Mouse (Mus musculus) CH12.LX (cell line): ENCODE results near the gene Adcy4. TPM values are rescaled to one million over a fixed set of nuclear protein-coding genes. Genes with fewer than 3 reads are reported as not detected.

Experiments used
- DNase-seq: peaks from one replicate; pipeline ENCODE4 v3.0.0-alpha.2; 2013; ENCODE audit errors: extremely low read depth
- H3K27ac ChIP-seq: 2 replicates; pipeline ENCODE4 v1.5.1; 2012; ENCODE audit warnings: low read depth, mild to moderate bottlenecking, control low read depth, moderate library complexity; ENCODE audit not compliant: insufficient read depth
- H3K27me3 ChIP-seq: replicated peaks from 2 replicates; pipeline ENCODE3; 2012; ENCODE audit warnings: inconsistent platforms
- H3K36me3 ChIP-seq, 2 experiments: replicated peaks in 1 of 2; 2 replicates each; pipeline versions ENCODE3 to v1.6.1; 2012; ENCODE audit warnings: inconsistent platforms in 1 of 2, low read length in 1 of 2, mild to moderate bottlenecking in 1 of 2, mixed read lengths in 1 of 2, moderate library complexity in 1 of 2; ENCODE audit not compliant: control insufficient read depth in 1 of 2, insufficient read depth in 1 of 2
- H3K4me1 ChIP-seq, 2 experiments: 2 replicates each; pipeline ENCODE4 v1.6.1; 2012; ENCODE audit warnings: inconsistent platforms in 1 of 2, moderate library complexity in 1 of 2; ENCODE audit not compliant: insufficient read depth in 2 of 2, control insufficient read depth in 1 of 2
- H3K4me2 ChIP-seq: 2 replicates; pipeline ENCODE4 v1.6.1; 2012; ENCODE audit warnings: low read depth, mild to moderate bottlenecking, control low read depth; ENCODE audit not compliant: poor library complexity, insufficient read depth, severe bottlenecking
- H3K4me3 ChIP-seq, 3 experiments: fragments of 150-350 bp in 1 of 3; sonication (generic) in 1 of 3; replicated peaks in 1 of 3; 2 replicates each; pipeline versions ENCODE3 to v1.5.1; 2011 to 2012; ENCODE audit warnings: low read depth in 2 of 3, low read length in 2 of 3, mild to moderate bottlenecking in 2 of 3, moderate library complexity in 2 of 3, control low read depth in 1 of 3, improper control_type of control experiment in 1 of 3, inconsistent platforms in 1 of 3, mixed read lengths in 1 of 3; ENCODE audit not compliant: poor library complexity in 1 of 3
- H3K79me2 ChIP-seq: replicated peaks from 2 replicates; pipeline ENCODE4 v1.6.1; 2012; ENCODE audit warnings: mild to moderate bottlenecking, moderate library complexity; ENCODE audit not compliant: control insufficient read depth, poor library complexity, insufficient read depth, severe bottlenecking; ENCODE audit errors: extremely low read depth
- H3K9ac ChIP-seq: 2 replicates; pipeline ENCODE4 v1.6.1; 2012; ENCODE audit warnings: low read depth, mild to moderate bottlenecking, control low read depth, moderate library complexity; ENCODE audit not compliant: insufficient read depth
- H3K9me3 ChIP-seq: replicated peaks from 2 replicates; pipeline ENCODE3; 2012; ENCODE audit warnings: low read length, inconsistent platforms, mixed read lengths
- BHLHE40 ChIP-seq: IDR thresholded peaks from 2 replicates; pipeline ENCODE4 v1.6.1; 2011; ENCODE audit warnings: mild to moderate bottlenecking, low read depth, low read length, improper control_type of control experiment
- CHD1 ChIP-seq: IDR thresholded peaks from 2 replicates; pipeline ENCODE4 v1.6.1; 2012; ENCODE audit warnings: low read depth, low read length, improper control_type of control experiment, inconsistent platforms
- CHD2 ChIP-seq: IDR thresholded peaks from 2 replicates; pipeline ENCODE4 v1.6.1; 2011; ENCODE audit warnings: low read length, improper control_type of control experiment
- CTCF ChIP-seq, 2 experiments: IDR thresholded peaks in 1 of 2; conservative IDR thresholded peaks in 1 of 2; 2 replicates each; pipeline ENCODE4 v1.5.1; 2011 to 2012; ENCODE audit warnings: low read depth in 2 of 2, low read length in 2 of 2, improper control_type of control experiment in 1 of 2, inconsistent platforms in 1 of 2, mild to moderate bottlenecking in 1 of 2, moderate library complexity in 1 of 2
- ELF1 ChIP-seq: IDR thresholded peaks from 2 replicates; pipeline ENCODE4 v1.6.1; 2014; ENCODE audit warnings: low read depth, mild to moderate bottlenecking, inconsistent platforms, low read length, improper control_type of control experiment
- ETS1 ChIP-seq: conservative IDR thresholded peaks from 2 replicates; pipeline ENCODE4 v1.6.1; 2012; ENCODE audit warnings: low read depth, mild to moderate bottlenecking, inconsistent platforms, low read length, improper control_type of control experiment, moderate library complexity
- HCFC1 ChIP-seq: IDR thresholded peaks from 2 replicates; pipeline ENCODE4 v1.6.1; 2012; ENCODE audit warnings: low read depth, mild to moderate bottlenecking, inconsistent platforms, low read length, improper control_type of control experiment
- JUN ChIP-seq: IDR thresholded peaks from 2 replicates; pipeline ENCODE4 v1.6.1; 2011; ENCODE audit warnings: low read depth, mild to moderate bottlenecking, low read length, improper control_type of control experiment, moderate library complexity; ENCODE audit not compliant: insufficient read depth
- JUND ChIP-seq: conservative IDR thresholded peaks from 2 replicates; pipeline ENCODE4 v1.6.1; 2011; ENCODE audit warnings: low read depth, low read length, improper control_type of control experiment
- MAFK ChIP-seq: IDR thresholded peaks from 2 replicates; pipeline ENCODE4 v1.6.1; 2011; ENCODE audit warnings: low read length, improper control_type of control experiment; ENCODE audit not compliant: insufficient replicate concordance
- MAX ChIP-seq: IDR thresholded peaks from 2 replicates; pipeline ENCODE4 v1.6.1; 2011; ENCODE audit warnings: low read length, improper control_type of control experiment
- MAZ ChIP-seq: IDR thresholded peaks from 2 replicates; pipeline ENCODE4 v1.6.1; 2012; ENCODE audit warnings: low read depth, mild to moderate bottlenecking, inconsistent platforms, low read length, improper control_type of control experiment, moderate library complexity
- MEF2A ChIP-seq: IDR thresholded peaks from 2 replicates; pipeline ENCODE4 v1.6.1; 2014; ENCODE audit warnings: low read depth, mild to moderate bottlenecking, inconsistent platforms, low read length, improper control_type of control experiment, borderline replicate concordance
- NELFE ChIP-seq: IDR thresholded peaks from 2 replicates; pipeline ENCODE4 v1.6.1; 2011; ENCODE audit warnings: low read depth, low read length, improper control_type of control experiment
- NRF1 ChIP-seq: IDR thresholded peaks from 2 replicates; pipeline ENCODE4 v1.6.1; 2014; ENCODE audit warnings: low read depth, mild to moderate bottlenecking, inconsistent platforms, low read length, improper control_type of control experiment, moderate library complexity
- POLR2A ChIP-seq: IDR thresholded peaks from 2 replicates; pipeline ENCODE4 v1.6.1; 2011; ENCODE audit warnings: low read depth, mild to moderate bottlenecking, improper control_type of control experiment, low read length
- RAD21 ChIP-seq: IDR thresholded peaks from 2 replicates; pipeline ENCODE4 v1.6.1; 2011; ENCODE audit warnings: low read depth, mild to moderate bottlenecking, low read length, improper control_type of control experiment, moderate library complexity
- RCOR1 ChIP-seq: conservative IDR thresholded peaks from 2 replicates; pipeline ENCODE4 v1.6.1; 2012; ENCODE audit warnings: low read depth, mild to moderate bottlenecking, inconsistent platforms, low read length, improper control_type of control experiment
- SIN3A ChIP-seq: IDR thresholded peaks from 2 replicates; pipeline ENCODE4 v1.6.1; 2012; ENCODE audit warnings: low read length, improper control_type of control experiment, inconsistent platforms
- SMC3 ChIP-seq: IDR thresholded peaks from 2 replicates; pipeline ENCODE4 v1.6.1; 2011; ENCODE audit warnings: low read depth, low read length, improper control_type of control experiment
- TBP ChIP-seq: conservative IDR thresholded peaks from 2 replicates; pipeline ENCODE4 v1.6.1; 2011; ENCODE audit warnings: low read depth, low read length, improper control_type of control experiment
- TCF12 ChIP-seq: IDR thresholded peaks from 2 replicates; pipeline ENCODE4 v1.6.1; 2014; ENCODE audit warnings: low read depth, mild to moderate bottlenecking, inconsistent platforms, low read length, improper control_type of control experiment
- UBTF ChIP-seq: IDR thresholded peaks from 2 replicates; pipeline ENCODE4 v1.6.1; 2012; ENCODE audit warnings: low read depth, mild to moderate bottlenecking, inconsistent platforms, low read length, improper control_type of control experiment, moderate library complexity
- USF2 ChIP-seq: conservative IDR thresholded peaks from 2 replicates; pipeline ENCODE4 v1.6.1; 2011; ENCODE audit warnings: low read depth, low read length, improper control_type of control experiment
- ZC3H11A ChIP-seq: IDR thresholded peaks from 2 replicates; pipeline ENCODE4 v1.6.1; 2012; ENCODE audit warnings: low read depth, mild to moderate bottlenecking, inconsistent platforms, low read length, improper control_type of control experiment
- ZKSCAN1 ChIP-seq: IDR thresholded peaks from 2 replicates; pipeline ENCODE4 v1.6.1; 2012; ENCODE audit warnings: low read depth, inconsistent platforms, low read length, improper control_type of control experiment, borderline replicate concordance
- ZMIZ1 ChIP-seq: IDR thresholded peaks from 2 replicates; pipeline ENCODE4 v1.6.1; 2012; ENCODE audit warnings: low read depth, mild to moderate bottlenecking, inconsistent platforms, low read length, improper control_type of control experiment
- ZNF384 ChIP-seq: IDR thresholded peaks from 2 replicates; pipeline ENCODE4 v1.6.1; 2012; ENCODE audit warnings: low read depth, low read length, improper control_type of control experiment, inconsistent platforms
- dilution Hi-C: fragments of 300-500 bp; cut with MboI; formaldehyde crosslinking; loops from 2 replicates; pipeline ENCODE4 v1.14.3; 2020; ENCODE audit warnings: low sequenced_read_pairs; ENCODE audit not compliant: extremely low pct_unique_long_range_greater_than_20kb, extremely low pct_ligation_motif_present
- in situ Hi-C: fragments of 300-500 bp; cut with MboI; formaldehyde crosslinking; loops from 3 replicates; pipeline ENCODE4 v1.14.3; 2019; ENCODE audit warnings: low sequenced_read_pairs, low pct_ligation_motif_present, low pct_unique_long_range_greater_than_20kb, mixed read lengths
- polyA plus RNA-seq: library from polyadenylated mRNA; unstranded; fragments of >175 nt; gene quantifications from 2 replicates; pipeline ENCODE4 v1.2.1, GENCODE M21; 2012; ENCODE audit warnings: low read depth; ENCODE audit not compliant: insufficient read length
- total RNA-seq, 2 experiments: library from RNA; depleted of rRNA; stranded (reverse); fragments of 300-350 nt in 1 of 2; fragments of >200 nt in 1 of 2; gene quantifications; 2 replicates each; pipeline ENCODE4 v1.2.3; 2012 to 2014

The Adcy4 gene
- total and polyA plus RNA-seq, 3 experiments: not detected

DNA sequence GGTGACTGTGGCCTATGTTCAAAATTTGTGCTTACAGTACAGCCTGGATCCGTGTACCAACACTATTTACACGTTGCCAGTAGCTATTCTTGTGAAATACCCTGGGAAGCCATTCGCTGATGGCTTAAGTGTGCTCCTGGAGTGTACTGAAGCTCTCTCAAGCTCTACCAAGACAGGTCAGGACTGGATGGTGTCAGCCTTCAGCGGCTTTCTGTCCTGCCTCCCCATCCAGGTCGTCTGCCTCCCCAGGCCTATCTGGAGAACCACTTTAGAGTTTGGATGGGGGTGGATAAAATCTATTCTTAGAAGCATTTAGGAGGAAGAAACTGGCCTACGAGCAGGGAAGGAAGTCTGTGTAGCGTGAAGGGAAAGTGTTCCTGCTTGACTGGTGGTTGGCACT lies 20.7 kb downstream of the Adcy4 start:
- Histone ChIP-seq H3K9me3 (no peaks in the 10 kb centered on the region), H3K4me1 (peaks cover 8 to 29% of the 10 kb centered on the region in 2 experiments; a peak in 3 of 4 replicates), H3K4me2 (no peak overlapping the region), H3K79me2 (no peaks in the 10 kb centered on the region), H3K36me3 (peaks cover 0 to 7% of the 10 kb centered on the region in 2 experiments), H3K27me3 (no peaks in the 10 kb centered on the region), H3K27ac (no peak overlapping the region), H3K4me3 (no peak overlapping the region), H3K9ac (no peak overlapping the region)
- in situ Hi-C loops: no loop called here
- no peak for TF ChIP-seq POLR2A
- TF ChIP-seq JUN: no peak
- no peak for TF ChIP-seq RCOR1
- no peak for TF ChIP-seq ETS1
- TF ChIP-seq USF2: no peak
- TF ChIP-seq SIN3A: no peak
- no peak for TF ChIP-seq ZKSCAN1
- TF ChIP-seq HCFC1: no peak
- no peak for TF ChIP-seq CHD2
- TF ChIP-seq MAX: no peak
- TF ChIP-seq CHD1: no peak
- TF ChIP-seq MEF2A: no peak
- TF ChIP-seq MAZ: no peak
- TF ChIP-seq ELF1: no peak
- no peak for TF ChIP-seq CTCF (conservative IDR thresholded peaks at IDR 0.05 in 1 of 2, IDR thresholded peaks at IDR 0.05 in 1 of 2; ENCODE audit: low read depth in 2 of 2, low read length in 2 of 2)
- no peak for TF ChIP-seq JUND
- no peak for TF ChIP-seq NELFE
- TF ChIP-seq ZMIZ1: no peak
- TF ChIP-seq TBP: no peak
- no peak for TF ChIP-seq BHLHE40
- DNase-seq: no peak
- dilution Hi-C loops: no loop called here

DNA sequence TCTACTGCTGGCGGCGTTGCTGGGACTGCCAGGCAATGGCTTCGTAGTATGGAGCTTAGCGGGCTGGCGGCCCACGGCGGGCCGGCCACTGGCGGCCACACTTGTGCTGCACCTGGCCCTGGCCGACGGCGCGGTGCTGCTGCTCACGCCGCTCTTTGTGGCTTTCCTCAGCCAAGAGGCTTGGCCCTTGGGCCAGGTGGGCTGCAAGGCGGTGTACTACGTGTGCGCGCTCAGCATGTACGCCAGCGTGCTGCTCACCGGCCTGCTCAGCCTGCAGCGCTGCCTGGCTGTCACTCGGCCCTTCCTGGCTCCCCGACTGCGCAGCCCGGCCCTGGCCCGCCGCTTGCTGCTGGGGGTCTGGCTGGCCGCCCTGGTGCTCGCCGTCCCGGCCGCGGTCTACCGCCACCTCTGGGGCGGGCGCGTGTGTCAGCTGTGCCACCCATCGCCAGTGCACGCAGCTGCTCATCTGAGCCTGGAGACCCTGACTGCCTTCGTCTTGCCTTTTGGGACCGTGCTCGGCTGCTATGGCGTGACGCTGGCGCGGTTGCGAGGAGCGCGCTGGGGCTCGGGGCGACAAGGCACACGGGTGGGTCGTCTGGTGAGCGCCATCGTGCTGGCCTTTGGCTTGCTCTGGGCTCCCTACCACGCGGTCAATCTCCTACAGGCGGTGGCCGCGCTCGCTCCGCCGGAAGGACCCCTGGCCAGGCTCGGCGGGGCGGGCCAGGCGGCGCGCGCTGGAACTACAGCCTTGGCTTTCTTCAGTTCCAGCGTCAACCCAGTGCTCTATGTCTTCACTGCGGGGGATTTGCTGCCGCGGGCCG lies 21.7 kb downstream of the Adcy4 start:
- Histone ChIP-seq H3K27me3 (no peaks in the 10 kb centered on the region), H3K27ac (no peak overlapping the region)
- dilution Hi-C loops: no loop called here

More for the DNA sequence above, 21.7 kb downstream of the Adcy4 start:
- H3K4me1 ChIP-seq: peaks cover 8 to 31% of the 10 kb centered on the region in 2 experiments; a peak in 3 of 4 replicates
- H3K4me3 ChIP-seq: no peak overlapping the region
- no peak overlapping the region for H3K4me2 ChIP-seq
- in situ Hi-C loops: no loop called here
- peaks cover 0 to 13% of the 10 kb centered on the region in 2 experiments for H3K36me3 ChIP-seq
- no peaks in the 10 kb centered on the region for H3K79me2 ChIP-seq
- no peaks in the 10 kb centered on the region for H3K9me3 ChIP-seq
- no peak overlapping the region for H3K9ac ChIP-seq
- TF ChIP-seq ZNF384 (no peak), CHD1 (no peak), SMC3 (no peak), BHLHE40 (no peak), UBTF (no peak), ELF1 (no peak), ZC3H11A (no peak), RAD21 (no peak), MAFK (no peak), MAX (no peak), NRF1 (no peak), MEF2A (no peak), NELFE (no peak), MAZ (no peak), JUND (no peak), ZMIZ1 (no peak), TCF12 (no peak), CTCF (conservative IDR thresholded peaks at IDR 0.05 in 1 of 2, IDR thresholded peaks at IDR 0.05 in 1 of 2; ENCODE audit: low read depth in 2 of 2, low read length in 2 of 2) (no peak)
- no peak for DNase-seq
